Mouse (Mus musculus): ENCODE results near the gene Hmgn3. TPM values are rescaled to one million over a fixed set of nuclear protein-coding genes. Genes with fewer than 3 reads are reported as not detected.
"Not testable (repeated sequence)": the region's sequence is repeated elsewhere in the genome, so short reads cannot be mapped to it uniquely, and the experiment has no call there.

Gene Hmgn3
- 47.5 and 55.2 TPM in 2 replicates for total RNA-seq (2017)

DNA sequence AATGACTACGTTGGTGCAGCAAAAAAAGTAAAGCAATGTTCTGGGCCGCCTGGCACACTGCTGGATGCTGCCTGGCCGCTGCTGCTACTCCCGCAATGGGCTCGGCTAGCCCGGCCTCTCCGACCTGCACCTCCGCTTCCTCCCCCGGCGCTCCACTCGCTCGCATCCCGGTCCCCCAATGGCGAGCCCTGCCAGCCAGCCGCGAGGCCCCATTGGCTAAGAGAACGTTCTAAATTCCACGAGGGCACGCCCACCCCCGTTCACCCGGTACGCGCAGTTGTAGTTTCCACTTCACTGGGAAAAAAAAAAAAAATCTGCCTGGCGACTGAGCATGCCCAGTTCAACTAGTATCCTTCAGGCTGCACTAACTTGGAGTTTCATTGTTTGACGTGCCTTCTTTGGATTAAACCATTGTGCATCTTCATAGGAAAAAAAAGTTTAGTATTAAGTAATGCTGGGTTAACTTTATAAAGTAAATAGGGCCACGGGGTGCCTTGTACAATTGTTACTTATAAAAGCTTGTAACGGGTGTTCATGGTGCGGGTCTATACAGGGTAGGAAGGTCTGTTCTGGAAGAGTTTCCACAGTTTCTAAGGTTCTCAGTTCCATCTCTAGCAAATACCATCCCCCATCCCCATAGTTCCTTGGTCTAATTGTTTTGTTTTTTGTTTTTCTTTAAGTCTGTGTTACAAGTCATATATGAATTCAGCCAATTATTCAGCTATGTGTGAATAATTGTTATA lies at the start of gene Hmgn3:
Hmgn3 (minus strand) TSS at position 240 of the 743 bp plus-strand sequence.
- peak; percentile 97 to 98 for ATAC-seq (replicated peaks in 1 of 2; ENCODE audit: insufficient read depth in 1 of 2, low FRiP score in 2 of 2, low TSS enrichment in 1 of 2, low read depth in 1 of 2, poor library complexity in 2 of 2, severe bottlenecking in 2 of 2)

DNA sequence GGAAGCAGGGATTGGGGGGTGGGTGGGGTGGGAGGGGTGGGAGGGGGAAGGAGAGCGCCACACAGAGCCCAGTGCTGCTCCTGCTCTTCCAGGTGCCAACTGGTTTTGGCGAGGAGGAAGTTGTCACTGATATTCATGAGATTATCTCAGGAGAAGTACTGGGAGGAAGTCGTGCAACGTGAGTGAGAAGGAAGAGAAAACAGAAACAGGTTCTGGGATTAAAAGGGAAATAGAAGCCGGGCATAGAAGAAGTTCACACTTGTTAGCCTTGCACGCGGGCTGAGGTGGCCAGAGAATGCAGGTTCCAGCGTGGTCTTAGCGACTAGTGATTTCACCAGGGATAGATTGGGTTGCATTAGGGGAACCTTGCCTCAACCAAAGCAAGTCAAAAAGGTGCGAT lies 49.3 kb upstream of the Hmgn3 start:
- no peak for ATAC-seq (replicated peaks in 1 of 2; ENCODE audit: insufficient read depth in 1 of 2, low FRiP score in 2 of 2, low TSS enrichment in 1 of 2, low read depth in 1 of 2, poor library complexity in 2 of 2, severe bottlenecking in 2 of 2)

DNA sequence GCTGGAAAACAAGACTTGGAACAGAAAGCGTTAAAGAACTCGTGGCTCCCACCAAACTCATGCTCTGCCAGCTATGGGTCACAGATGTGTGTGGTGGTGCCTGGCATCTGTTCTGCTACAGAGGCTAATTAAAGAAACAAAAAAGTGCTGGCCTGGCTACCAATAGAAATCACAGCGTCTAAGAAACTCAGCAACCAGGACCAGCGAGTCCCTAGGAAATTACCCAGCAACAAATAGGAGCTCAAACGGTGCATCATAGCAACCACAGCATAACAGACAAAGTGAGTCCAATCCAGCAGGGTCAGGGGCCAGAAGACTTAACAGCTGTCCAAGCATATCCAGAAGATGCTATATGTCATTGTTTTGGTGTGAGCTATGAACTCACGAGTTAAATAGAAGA lies 48.5 kb upstream of the Hmgn3 start:
- ATAC-seq (replicated peaks in 1 of 2; ENCODE audit: insufficient read depth in 1 of 2, low FRiP score in 2 of 2, low TSS enrichment in 1 of 2, low read depth in 1 of 2, poor library complexity in 2 of 2, severe bottlenecking in 2 of 2): no peak

DNA sequence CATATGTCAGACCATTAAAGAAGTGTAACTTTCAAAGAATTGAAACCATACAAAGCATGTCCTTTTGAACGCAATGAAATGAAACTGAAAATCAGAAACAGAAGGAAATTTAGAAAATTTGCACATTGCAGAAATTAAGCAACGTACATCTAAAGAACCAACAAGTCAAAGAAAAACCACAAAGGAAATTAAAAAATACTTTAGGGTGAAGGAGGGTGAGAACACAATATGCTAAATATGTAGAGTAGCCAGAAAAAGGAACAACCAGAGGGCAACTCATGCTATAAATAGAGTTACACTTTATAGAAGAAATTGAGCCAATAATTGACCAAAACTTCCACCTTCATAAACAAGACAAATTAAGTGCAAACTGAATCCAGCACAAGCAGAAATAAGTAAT lies 41.3 kb upstream of the Hmgn3 start:
- no peak; a peak in 1 of 4 replicates for ATAC-seq (replicated peaks in 1 of 2; ENCODE audit: insufficient read depth in 1 of 2, low FRiP score in 2 of 2, low TSS enrichment in 1 of 2, low read depth in 1 of 2, poor library complexity in 2 of 2, severe bottlenecking in 2 of 2)

DNA sequence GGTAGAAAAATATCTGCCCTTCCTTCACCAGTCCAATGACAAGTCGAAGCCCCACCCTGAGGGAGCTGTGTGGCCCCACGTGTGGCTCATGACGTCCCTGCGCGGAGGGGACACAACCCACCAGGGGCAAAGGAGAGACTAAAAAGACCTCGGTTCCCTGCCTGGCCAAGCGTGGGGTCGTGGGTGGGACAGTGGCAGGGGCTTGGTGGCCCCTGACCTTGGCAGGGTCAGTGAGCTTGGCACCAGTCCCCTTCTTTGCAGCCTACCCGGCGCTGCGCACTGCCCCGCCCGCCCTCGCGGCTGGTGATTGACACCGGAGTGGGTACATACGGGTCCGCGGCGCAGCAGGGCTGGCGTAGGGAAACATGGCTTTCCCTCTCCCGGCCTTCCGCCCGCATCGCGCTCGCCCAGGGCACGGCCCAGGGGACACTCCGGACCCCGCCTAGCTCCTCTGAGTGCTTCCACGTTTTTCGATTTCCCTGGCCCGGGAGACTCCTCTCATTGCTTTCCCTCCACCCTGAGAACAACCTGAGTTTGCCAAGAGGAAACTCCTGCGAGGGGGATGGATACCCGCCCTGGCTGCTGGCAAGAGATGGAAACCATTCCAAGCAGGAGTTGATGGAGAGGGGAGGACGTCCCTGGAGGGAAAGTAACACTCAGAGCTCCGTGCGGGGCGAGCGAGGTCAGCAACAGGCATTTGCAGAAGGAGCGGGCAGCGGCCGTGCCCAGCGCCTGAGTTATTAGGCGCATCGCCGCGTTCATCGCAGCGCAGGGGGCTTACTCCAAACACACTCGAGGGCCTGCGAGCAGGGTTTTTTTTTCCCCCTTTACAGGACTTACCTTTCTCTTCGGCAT lies 667 bp downstream of the Hmgn3 start:
- peak; percentile 55 to 78 for ATAC-seq (replicated peaks in 1 of 2; ENCODE audit: insufficient read depth in 1 of 2, low FRiP score in 2 of 2, low TSS enrichment in 1 of 2, low read depth in 1 of 2, poor library complexity in 2 of 2, severe bottlenecking in 2 of 2)

DNA sequence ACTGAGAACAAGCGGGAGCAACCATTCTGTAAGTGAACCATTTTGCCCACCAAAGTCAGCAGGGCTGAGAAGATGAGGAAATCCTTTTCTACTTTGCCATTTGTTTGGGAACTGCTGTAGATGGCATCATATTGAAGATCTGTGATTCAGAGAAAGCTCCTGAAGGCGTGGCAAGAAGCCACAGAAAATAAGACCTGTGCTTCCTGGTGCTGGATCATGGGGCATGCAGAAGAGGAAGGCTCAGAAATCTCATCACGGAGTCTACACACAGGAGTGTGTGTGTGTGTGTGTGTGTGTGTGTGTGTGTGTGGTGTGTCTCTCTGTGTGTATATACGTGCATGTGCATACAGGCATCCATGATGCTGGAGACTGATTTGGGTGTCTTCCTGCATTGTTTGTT lies 16.7 kb downstream of the Hmgn3 start:
- no peak for ATAC-seq (replicated peaks in 1 of 2; ENCODE audit: insufficient read depth in 1 of 2, low FRiP score in 2 of 2, low TSS enrichment in 1 of 2, low read depth in 1 of 2, poor library complexity in 2 of 2, severe bottlenecking in 2 of 2)

DNA sequence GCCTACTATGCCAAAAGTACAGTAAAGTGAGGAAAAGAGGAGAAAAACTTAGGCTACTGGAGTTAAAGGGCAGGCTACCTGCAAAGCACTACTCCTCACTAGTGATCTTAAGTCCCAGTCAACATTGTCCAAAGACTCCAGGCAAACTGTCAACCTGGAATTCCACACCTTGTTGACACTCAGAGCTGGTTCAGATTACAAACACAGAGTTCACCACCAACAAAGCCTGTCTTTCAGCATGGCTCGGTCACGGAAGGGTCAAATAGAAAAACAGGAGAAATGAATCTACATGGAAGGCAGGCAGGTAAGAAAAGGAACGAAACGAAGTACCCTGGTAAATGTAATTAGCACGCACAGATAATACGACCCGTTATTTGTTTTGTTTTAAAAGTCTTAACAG lies 18.6 kb downstream of the Hmgn3 start:
- ATAC-seq (replicated peaks in 1 of 2; ENCODE audit: insufficient read depth in 1 of 2, low FRiP score in 2 of 2, low TSS enrichment in 1 of 2, low read depth in 1 of 2, poor library complexity in 2 of 2, severe bottlenecking in 2 of 2): no peak

DNA sequence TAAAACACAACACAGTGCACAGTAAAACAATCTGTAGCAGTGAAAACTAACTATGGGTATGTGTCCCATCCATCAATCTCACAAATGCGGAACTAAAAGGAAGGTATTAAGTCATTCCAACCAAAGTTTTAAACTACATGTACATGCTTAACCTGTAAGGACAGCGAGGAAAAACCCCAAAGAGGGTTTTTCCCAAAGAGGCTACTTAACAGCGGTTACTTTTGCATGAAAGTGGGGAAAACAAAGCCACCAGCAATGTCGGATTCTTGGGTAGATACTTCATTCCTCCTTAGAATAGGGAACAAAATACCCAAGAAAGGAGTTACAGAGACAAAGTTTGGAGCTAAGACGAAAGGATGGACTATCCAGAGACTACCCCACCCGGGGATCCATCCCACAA lies 20.0 kb downstream of the Hmgn3 start:
- ATAC-seq (replicated peaks in 1 of 2; ENCODE audit: insufficient read depth in 1 of 2, low FRiP score in 2 of 2, low TSS enrichment in 1 of 2, low read depth in 1 of 2, poor library complexity in 2 of 2, severe bottlenecking in 2 of 2): not testable (repeated sequence)

DNA sequence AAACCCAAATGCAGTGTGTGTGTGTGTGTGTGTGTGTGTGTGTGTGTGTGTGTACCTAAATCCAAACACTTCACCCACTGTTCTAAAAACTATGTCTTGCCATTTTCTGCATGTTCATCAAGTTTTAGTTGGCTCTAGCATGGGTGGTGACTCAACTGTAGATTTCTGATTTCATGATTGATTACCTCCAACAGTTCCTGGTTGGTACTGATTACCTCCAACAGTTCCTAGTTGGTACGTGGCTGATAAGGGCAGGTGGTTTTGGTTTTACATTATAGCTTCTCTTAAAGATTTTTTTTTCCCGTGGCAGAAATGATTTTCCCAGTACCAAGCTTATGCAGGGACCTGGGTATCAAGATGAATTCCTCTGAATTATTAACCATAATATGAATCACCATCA lies 27.3 kb downstream of the Hmgn3 start:
- ATAC-seq (replicated peaks in 1 of 2; ENCODE audit: insufficient read depth in 1 of 2, low FRiP score in 2 of 2, low TSS enrichment in 1 of 2, low read depth in 1 of 2, poor library complexity in 2 of 2, severe bottlenecking in 2 of 2): no peak

DNA sequence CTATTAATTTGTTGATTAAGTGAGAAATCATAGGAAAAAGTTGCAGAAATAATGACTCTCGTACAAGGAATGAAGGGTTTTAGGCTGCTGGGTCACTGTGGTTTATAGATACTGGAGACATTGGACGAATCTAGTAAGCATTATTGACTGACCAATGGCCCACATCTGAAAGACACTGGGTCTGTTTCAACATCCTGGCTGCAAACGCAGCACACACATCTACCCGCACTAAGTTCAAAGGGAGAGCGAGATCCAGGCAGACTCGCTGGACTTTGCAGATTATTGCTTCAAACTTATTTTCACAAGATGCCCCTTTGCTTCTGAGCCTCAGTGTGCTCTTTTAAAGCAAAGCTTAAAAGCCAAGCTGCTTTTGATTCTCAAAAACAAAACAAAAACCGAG lies 29.0 kb downstream of the Hmgn3 start:
- no peak for ATAC-seq (replicated peaks in 1 of 2; ENCODE audit: insufficient read depth in 1 of 2, low FRiP score in 2 of 2, low TSS enrichment in 1 of 2, low read depth in 1 of 2, poor library complexity in 2 of 2, severe bottlenecking in 2 of 2)

DNA sequence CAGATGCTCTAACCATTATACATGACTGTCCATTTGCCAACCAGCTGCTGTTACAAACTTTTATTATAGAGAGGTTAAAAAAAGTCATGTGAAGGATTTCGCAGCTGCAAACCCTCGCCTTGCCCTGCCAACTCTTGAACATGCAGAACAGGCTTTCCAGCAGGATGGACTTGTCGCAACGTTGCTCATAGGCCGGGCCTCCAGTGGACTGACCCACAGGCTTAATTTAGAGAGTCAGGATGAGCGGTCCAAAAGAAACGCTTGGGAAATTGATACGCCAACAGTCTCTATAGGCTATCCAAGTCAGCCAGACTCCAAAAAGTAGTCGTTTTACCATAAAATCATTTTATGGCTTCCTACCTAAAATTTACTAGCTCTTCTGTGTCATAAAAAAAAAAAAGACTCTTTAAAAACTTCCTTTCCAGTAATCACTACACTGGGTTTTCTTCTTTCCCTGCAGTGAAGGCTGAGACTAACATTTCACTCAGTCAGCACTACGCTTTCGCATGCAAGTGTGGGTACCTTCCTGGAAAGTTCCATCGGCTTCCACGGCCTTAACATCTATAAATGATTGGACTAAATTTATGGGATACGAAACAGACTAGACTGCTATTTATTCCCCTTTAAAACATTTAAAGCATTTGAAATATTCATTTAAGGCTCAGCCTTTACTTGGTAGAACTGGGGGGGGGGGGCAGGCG lies 29.6 kb downstream of the Hmgn3 start:
- no peak for ATAC-seq (replicated peaks in 1 of 2; ENCODE audit: insufficient read depth in 1 of 2, low FRiP score in 2 of 2, low TSS enrichment in 1 of 2, low read depth in 1 of 2, poor library complexity in 2 of 2, severe bottlenecking in 2 of 2)

DNA sequence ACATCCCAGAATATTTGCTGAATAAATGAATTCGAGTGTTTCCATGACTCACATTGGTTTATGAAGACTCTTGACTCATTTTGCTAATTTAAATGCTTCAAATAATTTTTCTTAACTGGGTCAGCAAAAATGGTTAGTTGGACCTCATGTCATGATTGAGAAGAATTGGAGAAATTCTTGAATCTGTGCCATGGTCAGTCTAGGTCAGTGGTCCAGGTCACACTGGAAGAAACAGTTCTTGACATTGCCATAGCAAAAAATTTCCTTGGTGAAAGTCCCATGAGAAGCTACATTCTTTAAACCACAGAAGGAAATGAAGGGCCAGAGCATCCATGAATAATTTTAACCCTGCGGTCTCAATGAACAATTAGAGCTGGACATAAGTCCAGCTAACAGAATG lies 30.8 kb downstream of the Hmgn3 start:
- no peak for ATAC-seq (replicated peaks in 1 of 2; ENCODE audit: insufficient read depth in 1 of 2, low FRiP score in 2 of 2, low TSS enrichment in 1 of 2, low read depth in 1 of 2, poor library complexity in 2 of 2, severe bottlenecking in 2 of 2)

DNA sequence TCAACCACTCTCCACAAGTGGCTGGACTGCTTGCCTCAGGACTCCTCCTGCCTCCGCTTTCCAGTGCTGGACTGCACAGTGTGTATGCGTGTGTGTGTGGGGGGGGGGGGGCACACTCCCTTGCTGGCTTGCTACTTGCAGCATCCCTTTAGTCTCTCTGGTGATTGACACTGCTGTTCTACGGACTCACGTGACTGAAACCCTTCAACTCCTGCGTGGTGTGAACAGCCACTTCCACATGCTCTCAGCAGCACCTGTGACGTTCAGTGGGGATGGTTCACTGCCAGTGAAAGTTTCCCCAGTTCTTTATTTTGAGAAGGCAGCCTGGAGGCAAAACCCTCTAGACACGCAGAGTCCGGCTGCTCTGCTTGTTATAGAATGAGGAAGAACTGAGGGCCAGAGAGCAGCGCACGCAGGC lies 32.7 kb downstream of the Hmgn3 start:
- peak; percentile 60 to 81 for ATAC-seq (replicated peaks in 1 of 2; ENCODE audit: insufficient read depth in 1 of 2, low FRiP score in 2 of 2, low TSS enrichment in 1 of 2, low read depth in 1 of 2, poor library complexity in 2 of 2, severe bottlenecking in 2 of 2)

DNA sequence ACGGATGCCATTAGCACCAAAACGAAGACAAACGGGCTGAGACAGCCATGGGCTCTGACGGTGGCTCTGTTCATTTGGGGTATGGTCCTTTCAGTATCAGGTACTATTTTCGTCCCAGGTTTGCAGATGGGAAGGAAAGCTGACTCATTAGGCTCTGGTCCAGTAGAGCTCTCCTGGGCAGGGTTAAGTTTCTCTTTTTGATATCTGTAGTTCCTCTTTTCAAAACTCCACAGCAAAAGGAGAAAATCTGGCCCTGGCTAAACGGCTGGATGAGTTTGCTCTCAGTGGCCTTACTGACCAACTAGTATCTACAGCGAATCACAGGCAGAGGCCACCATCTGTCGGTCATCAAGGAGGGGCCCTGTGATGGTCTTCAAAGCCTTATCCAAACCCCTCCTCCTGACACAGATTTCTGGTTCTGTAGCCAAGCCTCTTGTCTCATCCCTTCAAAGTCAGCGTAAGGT lies 34.1 kb downstream of the Hmgn3 start:
- peak; percentile 70 for ATAC-seq (replicated peaks in 1 of 2; ENCODE audit: insufficient read depth in 1 of 2, low FRiP score in 2 of 2, low TSS enrichment in 1 of 2, low read depth in 1 of 2, poor library complexity in 2 of 2, severe bottlenecking in 2 of 2)

DNA sequence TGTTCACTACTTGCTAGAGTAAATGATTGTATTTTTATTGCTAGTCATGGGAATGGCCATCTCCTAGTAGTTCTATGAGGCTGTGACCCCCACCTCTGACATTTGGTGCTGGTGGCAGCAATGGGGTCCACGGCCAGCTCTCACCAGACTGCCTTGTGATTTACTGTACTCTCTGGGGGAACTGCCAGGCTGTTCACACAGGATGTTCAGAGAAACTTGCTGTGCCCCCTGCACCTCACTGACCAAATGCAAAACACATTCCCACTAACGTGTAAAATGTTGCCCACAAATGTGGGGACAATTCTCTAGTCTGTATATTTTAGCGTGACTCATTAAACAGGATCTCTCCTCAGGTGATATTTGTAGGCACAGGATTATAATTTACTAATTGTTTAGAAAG lies 34.7 kb downstream of the Hmgn3 start:
- ATAC-seq (replicated peaks in 1 of 2; ENCODE audit: insufficient read depth in 1 of 2, low FRiP score in 2 of 2, low TSS enrichment in 1 of 2, low read depth in 1 of 2, poor library complexity in 2 of 2, severe bottlenecking in 2 of 2): peak in 1 of 2 experiments; percentile 16; a peak in 1 of 4 replicates

DNA sequence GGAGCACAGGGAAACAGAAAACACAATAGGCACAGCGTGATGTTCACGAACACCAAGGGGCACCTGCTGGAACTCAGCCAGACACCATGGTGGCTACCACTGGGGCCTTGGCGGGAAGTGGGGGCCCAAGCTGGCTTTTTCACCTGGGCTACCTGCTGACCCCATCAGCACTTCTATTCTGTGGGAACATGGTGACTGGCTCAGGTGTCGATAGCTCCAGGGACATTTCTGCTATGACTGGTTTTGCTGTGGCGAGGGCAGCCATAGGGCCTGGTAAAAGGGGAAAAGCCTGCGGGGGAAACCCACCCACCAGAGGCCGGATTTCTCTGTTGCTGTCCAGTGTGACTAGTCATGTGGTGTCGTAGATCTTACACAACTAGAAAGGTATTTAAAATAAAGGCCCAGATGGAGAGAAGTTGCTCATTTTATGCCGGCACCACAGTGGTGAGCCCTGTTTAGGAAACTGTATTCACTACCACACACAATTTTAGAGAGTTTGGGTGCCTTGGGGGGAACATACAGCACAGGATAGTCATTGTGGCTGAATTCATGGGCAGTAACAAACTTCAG lies 35.3 kb downstream of the Hmgn3 start:
- ATAC-seq (replicated peaks in 1 of 2; ENCODE audit: insufficient read depth in 1 of 2, low FRiP score in 2 of 2, low TSS enrichment in 1 of 2, low read depth in 1 of 2, poor library complexity in 2 of 2, severe bottlenecking in 2 of 2): no peak

DNA sequence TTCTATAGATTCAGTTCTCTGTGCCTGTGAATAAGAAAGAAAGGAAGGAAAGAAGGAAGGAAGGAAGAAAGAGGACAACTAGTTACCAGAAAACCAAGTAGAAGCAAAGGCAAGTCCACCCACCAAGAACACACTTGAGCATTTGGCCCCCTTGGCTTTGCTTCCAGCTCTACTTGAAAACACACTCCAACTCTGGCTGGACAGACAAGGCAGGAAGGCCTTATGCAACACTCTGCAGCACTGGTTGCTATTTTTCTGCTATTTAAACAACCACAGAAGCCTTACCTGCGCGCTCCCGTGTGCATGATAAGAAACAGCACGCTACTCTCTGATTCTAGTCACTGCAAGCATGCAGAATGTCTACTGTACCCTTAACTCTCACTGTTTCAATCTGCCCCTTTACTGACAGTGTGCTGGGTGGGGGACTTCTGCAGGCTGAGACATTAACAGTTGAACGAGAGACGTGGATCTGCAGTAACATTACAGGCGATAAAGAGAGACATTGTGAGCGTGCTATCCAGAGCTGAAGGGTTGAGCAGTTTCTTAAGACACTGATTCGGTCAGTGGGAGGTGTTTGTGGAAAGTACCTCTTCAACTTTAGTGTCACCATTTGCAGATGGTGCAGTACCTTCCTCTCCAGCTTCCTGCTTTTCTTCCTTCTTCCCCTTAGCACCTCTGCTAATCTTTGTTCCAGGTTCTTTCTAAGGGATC lies 35.9 kb downstream of the Hmgn3 start:
- ATAC-seq (replicated peaks in 1 of 2; ENCODE audit: insufficient read depth in 1 of 2, low FRiP score in 2 of 2, low TSS enrichment in 1 of 2, low read depth in 1 of 2, poor library complexity in 2 of 2, severe bottlenecking in 2 of 2): no peak
